Mouse (Mus musculus): ENCODE measurements around the gene Ngfr. TPM values are rescaled to one million over a fixed set of nuclear protein-coding genes. Genes with fewer than 3 reads are reported as not detected.
"Not testable (repeated sequence)": the region's sequence is repeated elsewhere in the genome, so short reads cannot be mapped to it uniquely, and the experiment has no call there.

Ngfr gene
- polyA plus RNA-seq, 1 experiment from 2014 or later, result 2.2 TPM

DNA sequence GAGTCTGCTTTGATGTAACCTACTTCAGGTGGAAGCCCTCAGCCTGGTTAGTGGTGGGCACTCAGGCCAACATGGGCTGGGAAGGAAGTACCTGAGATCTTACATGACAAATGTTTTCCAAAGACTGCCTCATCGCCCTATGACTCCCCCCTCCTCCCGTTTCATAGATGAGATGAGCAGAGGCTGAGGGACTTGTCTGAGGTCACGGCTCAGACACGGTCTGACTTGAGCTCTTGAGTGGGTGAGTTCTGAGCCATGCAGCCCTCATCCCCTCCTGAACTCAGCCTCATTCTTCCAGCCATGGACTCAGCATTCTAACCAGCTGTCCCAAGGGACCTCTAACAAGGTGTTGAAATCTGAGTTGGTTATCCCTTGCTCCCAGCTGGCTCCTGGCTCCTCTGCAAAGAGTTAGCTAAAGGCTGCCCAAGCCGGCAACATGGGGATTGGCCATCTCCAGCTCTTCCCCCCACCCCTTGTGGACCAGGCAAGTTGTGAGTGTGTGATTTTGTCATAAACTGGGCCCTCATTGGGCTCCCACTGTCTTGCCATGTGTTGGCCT, 32.4 kb upstream of the Ngfr start:
- H3K36me3 ChIP-seq (ENCODE audit: control insufficient read depth, insufficient read depth), result no peaks in the 10 kb centered on the region
- 60% methylated on average over 5 of the region's 5 CpGs for WGBS (ENCODE audit: insufficient replicate concordance)
- H3K4me3 ChIP-seq (ENCODE audit: low read depth, low read length), result no peak overlapping the region
- no peak overlapping the region for H3K9ac ChIP-seq (ENCODE audit: low read depth, low read length)
- ATAC-seq (ENCODE audit: low read depth), result no peak
- no peaks in the 10 kb centered on the region for H3K4me1 ChIP-seq (ENCODE audit: control insufficient read depth, low read depth, low read length)
- no peak overlapping the region for H3K4me2 ChIP-seq (ENCODE audit: low read depth, low read length)
- no peaks in the 10 kb centered on the region for H3K27me3 ChIP-seq (ENCODE audit: control insufficient read depth, insufficient read depth, low read depth, low read length)
- no peak overlapping the region for H3K27ac ChIP-seq (ENCODE audit: low read length)
- H3K9me3 ChIP-seq (replicated peaks; ENCODE audit: control insufficient read depth, low read length), result no peaks in the 10 kb centered on the region

- Histone ChIP-seq H3K4me3 (ENCODE audit: low read depth, low read length) (no peak overlapping the region), H3K4me1 (ENCODE audit: control insufficient read depth, low read depth, low read length) (no peaks in the 10 kb centered on the region), H3K9me3 (replicated peaks; ENCODE audit: control insufficient read depth, low read length) (no peaks in the 10 kb centered on the region), H3K9ac (ENCODE audit: low read depth, low read length) (no peak overlapping the region), H3K4me2 (ENCODE audit: low read depth, low read length) (no peak overlapping the region), H3K27ac (ENCODE audit: low read length) (no peak overlapping the region), H3K36me3 (ENCODE audit: control insufficient read depth, insufficient read depth) (no peaks in the 10 kb centered on the region), H3K27me3 (ENCODE audit: control insufficient read depth, insufficient read depth, low read depth, low read length) (no peaks in the 10 kb centered on the region)
- ATAC-seq (ENCODE audit: low read depth), result no peak
- WGBS (ENCODE audit: insufficient replicate concordance), result 51% methylated on average over 3 of the region's 3 CpGs
Observed at GRCm38 (mm10) chr11:95619081-95619480, 31.5 kb upstream of the Ngfr start.

DNA sequence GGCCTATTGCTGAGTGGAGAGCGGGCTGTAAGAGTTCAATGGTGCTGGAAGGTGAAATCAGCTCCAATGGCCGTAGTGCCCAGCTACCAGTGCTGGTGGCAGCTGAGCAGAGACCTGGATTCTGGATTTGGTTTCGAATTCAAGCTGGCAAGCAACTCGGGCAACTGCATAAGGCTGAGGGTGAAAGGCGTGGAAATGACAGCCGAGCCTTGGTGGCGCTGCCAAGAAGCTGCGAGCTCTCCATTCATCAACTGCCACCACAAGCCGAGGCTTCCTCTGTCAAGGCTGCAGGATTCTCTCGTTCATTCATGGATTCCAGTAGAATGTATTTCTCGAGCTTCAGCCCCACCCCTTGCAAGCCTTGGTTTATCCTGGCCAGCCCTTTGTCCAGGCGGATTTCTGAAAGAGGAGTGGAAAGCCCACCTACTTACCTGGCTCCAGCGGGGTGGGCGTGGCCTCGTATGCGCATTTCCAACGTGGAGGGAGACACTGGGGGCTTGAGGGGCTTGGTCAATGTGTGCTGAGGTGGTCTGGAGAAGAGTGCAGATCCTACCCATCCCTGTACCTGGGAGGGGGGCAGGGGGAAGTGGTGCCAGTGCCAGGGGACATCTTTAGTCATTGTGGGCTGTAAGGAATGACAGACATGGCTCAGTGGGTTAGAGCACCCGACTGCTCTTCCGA, 30.4 kb upstream of the Ngfr start:
- Histone ChIP-seq H3K4me3 (ENCODE audit: low read depth, low read length) (no peak overlapping the region), H3K4me2 (ENCODE audit: low read depth, low read length) (no peak overlapping the region), H3K27ac (ENCODE audit: low read length) (no peak overlapping the region), H3K27me3 (ENCODE audit: control insufficient read depth, insufficient read depth, low read depth, low read length) (no peaks in the 10 kb centered on the region), H3K9me3 (replicated peaks; ENCODE audit: control insufficient read depth, low read length) (no peaks in the 10 kb centered on the region), H3K36me3 (ENCODE audit: control insufficient read depth, insufficient read depth) (no peaks in the 10 kb centered on the region), H3K4me1 (ENCODE audit: control insufficient read depth, low read depth, low read length) (no peaks in the 10 kb centered on the region), H3K9ac (ENCODE audit: low read depth, low read length) (no peak overlapping the region)
- no peak for ATAC-seq (ENCODE audit: low read depth)
- 42% methylated on average over 19 of the region's 19 CpGs for WGBS (ENCODE audit: insufficient replicate concordance)

- no peaks in the 10 kb centered on the region for H3K9me3 ChIP-seq (replicated peaks; ENCODE audit: control insufficient read depth, low read length)
- H3K27ac ChIP-seq (ENCODE audit: low read length), result no peak overlapping the region
- H3K36me3 ChIP-seq (ENCODE audit: control insufficient read depth, insufficient read depth), result no peaks in the 10 kb centered on the region
- WGBS (ENCODE audit: insufficient replicate concordance), result 48% methylated on average over 8 of the region's 8 CpGs
- H3K9ac ChIP-seq (ENCODE audit: low read depth, low read length), result no peak overlapping the region
- no peak overlapping the region for H3K4me3 ChIP-seq (ENCODE audit: low read depth, low read length)
- peaks cover 10% of the 10 kb centered on the region for H3K27me3 ChIP-seq (ENCODE audit: control insufficient read depth, insufficient read depth, low read depth, low read length)
- ATAC-seq (ENCODE audit: low read depth), result no peak
- no peak overlapping the region for H3K4me2 ChIP-seq (ENCODE audit: low read depth, low read length)
- H3K4me1 ChIP-seq (ENCODE audit: control insufficient read depth, low read depth, low read length), result no peaks in the 10 kb centered on the region
Observed at GRCm38 (mm10) chr11:95614739-95615138, 27.2 kb upstream of the Ngfr start.

- 31% methylated on average over 4 of the region's 4 CpGs for WGBS (ENCODE audit: insufficient replicate concordance)
- Histone ChIP-seq H3K36me3 (ENCODE audit: control insufficient read depth, insufficient read depth) (no peaks in the 10 kb centered on the region), H3K9ac (ENCODE audit: low read depth, low read length) (no peak overlapping the region), H3K4me1 (ENCODE audit: control insufficient read depth, low read depth, low read length) (no peaks in the 10 kb centered on the region), H3K4me2 (ENCODE audit: low read depth, low read length) (no peak overlapping the region), H3K4me3 (ENCODE audit: low read depth, low read length) (no peak overlapping the region), H3K9me3 (replicated peaks; ENCODE audit: control insufficient read depth, low read length) (no peaks in the 10 kb centered on the region), H3K27me3 (ENCODE audit: control insufficient read depth, insufficient read depth, low read depth, low read length) (peaks cover 10% of the 10 kb centered on the region), H3K27ac (ENCODE audit: low read length) (no peak overlapping the region)
- ATAC-seq (ENCODE audit: low read depth), result no peak
Observed at GRCm38 (mm10) chr11:95611283-95611682, 23.7 kb upstream of the Ngfr start.

GRCm38 (mm10) chr11:95610391-95610902, 22.9 kb upstream of the Ngfr start:
- ATAC-seq (ENCODE audit: low read depth), result no peak
- Histone ChIP-seq H3K36me3 (ENCODE audit: control insufficient read depth, insufficient read depth) (no peaks in the 10 kb centered on the region), H3K9me3 (replicated peaks; ENCODE audit: control insufficient read depth, low read length) (no peaks in the 10 kb centered on the region), H3K9ac (ENCODE audit: low read depth, low read length) (no peak overlapping the region), H3K27ac (ENCODE audit: low read length) (no peak overlapping the region), H3K4me2 (ENCODE audit: low read depth, low read length) (no peak overlapping the region), H3K4me3 (ENCODE audit: low read depth, low read length) (no peak overlapping the region), H3K4me1 (ENCODE audit: control insufficient read depth, low read depth, low read length) (no peaks in the 10 kb centered on the region), H3K27me3 (ENCODE audit: control insufficient read depth, insufficient read depth, low read depth, low read length) (peaks cover 10% of the 10 kb centered on the region)
- 19% methylated on average over 15 of the region's 15 CpGs for WGBS (ENCODE audit: insufficient replicate concordance)

DNA sequence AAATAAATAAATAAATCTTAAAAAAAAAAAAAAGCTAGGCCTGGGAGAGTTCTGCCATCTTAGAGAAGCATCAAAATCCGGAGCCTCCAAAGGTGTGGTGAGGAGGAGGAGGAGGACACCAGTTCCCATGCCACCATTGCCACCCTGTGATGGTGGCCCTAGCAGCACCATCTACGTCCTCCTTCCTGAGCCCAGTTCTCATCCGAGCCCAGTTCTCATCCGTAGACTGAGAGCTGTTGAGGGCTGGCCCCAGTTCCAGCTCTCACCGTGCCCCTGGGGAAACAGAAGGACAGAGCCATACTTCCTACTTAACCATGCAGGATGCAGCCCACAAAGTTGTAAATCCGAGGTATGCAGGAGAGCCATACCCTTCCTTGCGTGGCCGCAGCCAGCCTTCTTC, 22.4 kb upstream of the Ngfr start:
- ATAC-seq (ENCODE audit: low read depth), result no peak
- no peaks in the 10 kb centered on the region for H3K4me1 ChIP-seq (ENCODE audit: control insufficient read depth, low read depth, low read length)
- H3K27me3 ChIP-seq (ENCODE audit: control insufficient read depth, insufficient read depth, low read depth, low read length), result peaks cover 10% of the 10 kb centered on the region
- H3K9me3 ChIP-seq (replicated peaks; ENCODE audit: control insufficient read depth, low read length), result no peaks in the 10 kb centered on the region
- WGBS (ENCODE audit: insufficient replicate concordance), result 27% methylated on average over 8 of the region's 8 CpGs
- no peaks in the 10 kb centered on the region for H3K36me3 ChIP-seq (ENCODE audit: control insufficient read depth, insufficient read depth)
- H3K9ac ChIP-seq (ENCODE audit: low read depth, low read length), result no peak overlapping the region
- no peak overlapping the region for H3K27ac ChIP-seq (ENCODE audit: low read length)
- H3K4me3 ChIP-seq (ENCODE audit: low read depth, low read length), result no peak overlapping the region
- no peak overlapping the region for H3K4me2 ChIP-seq (ENCODE audit: low read depth, low read length)

GRCm38 (mm10) chr11:95607286-95607685, 19.8 kb upstream of the Ngfr start:
- not testable (repeated sequence) for H3K27me3 ChIP-seq (ENCODE audit: control insufficient read depth, insufficient read depth, low read depth, low read length); H3K9ac ChIP-seq (ENCODE audit: low read depth, low read length); H3K9me3 ChIP-seq (replicated peaks; ENCODE audit: control insufficient read depth, low read length); H3K36me3 ChIP-seq (ENCODE audit: control insufficient read depth, insufficient read depth); H3K4me2 ChIP-seq (ENCODE audit: low read depth, low read length); H3K27ac ChIP-seq (ENCODE audit: low read length); H3K4me1 ChIP-seq (ENCODE audit: control insufficient read depth, low read depth, low read length); ATAC-seq (ENCODE audit: low read depth); H3K4me3 ChIP-seq (ENCODE audit: low read depth, low read length)
- WGBS (ENCODE audit: insufficient replicate concordance), result 83% methylated on average over 3 of the region's 5 CpGs

- Histone ChIP-seq H3K27ac (ENCODE audit: low read length) (no peak overlapping the region), H3K36me3 (ENCODE audit: control insufficient read depth, insufficient read depth) (no peaks in the 10 kb centered on the region), H3K4me1 (ENCODE audit: control insufficient read depth, low read depth, low read length) (peaks cover 3% of the 10 kb centered on the region; the same call in 1 of the 2 replicates), H3K4me3 (ENCODE audit: low read depth, low read length) (no peak overlapping the region), H3K27me3 (ENCODE audit: control insufficient read depth, insufficient read depth, low read depth, low read length) (peaks cover 19% of the 10 kb centered on the region), H3K9me3 (replicated peaks; ENCODE audit: control insufficient read depth, low read length) (no peaks in the 10 kb centered on the region), H3K9ac (ENCODE audit: low read depth, low read length) (no peak overlapping the region), H3K4me2 (ENCODE audit: low read depth, low read length) (no peak overlapping the region)
- WGBS (ENCODE audit: insufficient replicate concordance), result 26% methylated on average over 14 of the region's 14 CpGs
- ATAC-seq (ENCODE audit: low read depth), result no peak
Observed at GRCm38 (mm10) chr11:95598214-95599062, 10.9 kb upstream of the Ngfr start.

Measured in liver, embryonic 16.5 days (tissue).